Mouse (Mus musculus) heart, postnatal 4 days (tissue): ENCODE results near the gene Gm49416. TPM values are rescaled to one million over a fixed set of nuclear protein-coding genes. Genes with fewer than 3 reads are reported as not detected.

Experiments used
- DNase-seq: peaks from one replicate; pipeline ENCODE4 v3.0.0; 2021
- microRNA-seq, 2 experiments: library from miRNA; unstranded; fragments of <30 nt; microRNA quantifications; one replicate each; pipeline ENCODE4 v1.2.0; 2021 to 2022
- total RNA-seq, 2 experiments: library from RNA; stranded (reverse); gene quantifications; 2 replicates each; pipeline ENCODE4 v1.2.3; 2021

Gene Gm49416
- total RNA-seq, 2 experiments from 2014 or later, result 2.3 to 3.6 TPM

- no peak for DNase-seq
Measured at GRCm38 (mm10) chr19:8920836-8921291, 32.1 kb downstream of the Gm49416 start.

GRCm38 (mm10) chr19:8921741-8922140, 33.0 kb downstream of the Gm49416 start:
- no peak for DNase-seq

GRCm38 (mm10) chr19:8926766-8927165, 38.0 kb downstream of the Gm49416 start:
- no peak for DNase-seq

GRCm38 (mm10) chr19:8927891-8928525, 39.3 kb downstream of the Gm49416 start:
- no peak for DNase-seq

- no peak for DNase-seq
Measured at GRCm38 (mm10) chr19:8928689-8929223, 40.0 kb downstream of the Gm49416 start.

- peak; percentile 91 for DNase-seq
Measured at GRCm38 (mm10) chr19:8929224-8930088, 40.7 kb downstream of the Gm49416 start, which contains the start of the genes Rom1 and Eml3. Gene Rom1 (minus strand): TSS chr19:8929356. Gene Eml3 (plus strand): TSS chr19:8929552.

GRCm38 (mm10) chr19:8930117-8930516, 41.4 kb downstream of the Gm49416 start:
- no peak for DNase-seq

GRCm38 (mm10) chr19:8930771-8931170, 42.0 kb downstream of the Gm49416 start:
- DNase-seq, result no peak

- no peak for DNase-seq
Measured at GRCm38 (mm10) chr19:8936736-8937135, 48.0 kb downstream of the Gm49416 start.

- DNase-seq, result no peak
Measured at GRCm38 (mm10) chr19:8940526-8941133, 51.9 kb downstream of the Gm49416 start.

- DNase-seq, result no peak
Measured at GRCm38 (mm10) chr19:8941136-8941514, 52.4 kb downstream of the Gm49416 start.

GRCm38 (mm10) chr19:8941515-8942217, 52.9 kb downstream of the Gm49416 start, which contains the start of gene Mta2:
Gene Mta2 (plus strand): TSS chr19:8941875.
- DNase-seq, result peak; percentile 97

- peak; percentile 62 for DNase-seq
Measured at GRCm38 (mm10) chr19:8942276-8942964, 53.7 kb downstream of the Gm49416 start.

GRCm38 (mm10) chr19:8943047-8943446, 54.3 kb downstream of the Gm49416 start:
- DNase-seq, result no peak

GRCm38 (mm10) chr19:8944062-8944461, 55.3 kb downstream of the Gm49416 start:
- no peak for DNase-seq

GRCm38 (mm10) chr19:8944750-8945149, 56.0 kb downstream of the Gm49416 start:
- DNase-seq, result peak; percentile 88

Small RNAs within 50 kb of the gene (microRNA-seq; reads per million reads assigned to microRNA genes)
- gene Mir5136, result 0 to 0.20 reads per million in 2 experiments

Other genes with a start within 250 kb of the Gm49416 start
- not detected for gene Chrm1, start 225.1 kb upstream of the Gm49416 start, total RNA-seq
- 10 to 100 TPM; 62.4 to 66.3 TPM for gene Slc3a2, start 165.6 kb upstream of the Gm49416 start, total RNA-seq
- 10 to 100 TPM; 30.3 to 31.1 TPM for gene Wdr74, start 153.1 kb upstream of the Gm49416 start, total RNA-seq
- not detected for gene 1700092M07Rik, start 148.2 kb upstream of the Gm49416 start, total RNA-seq
- 10 to 100 TPM; 43.4 to 48.5 TPM for gene Stx5a, start 147.5 kb upstream of the Gm49416 start, total RNA-seq
- gene Nxf1, start 131.9 kb upstream of the Gm49416 start, total RNA-seq, result 10 to 100 TPM; 82.1 to 86.1 TPM
- gene Tmem223, start 117.9 kb upstream of the Gm49416 start, total RNA-seq, result 100 to 1,000 TPM; 121 to 133 TPM
- 10 to 100 TPM; 16.6 to 17.1 TPM for gene Tmem179b, start 114.5 kb upstream of the Gm49416 start, total RNA-seq
- 10 to 100 TPM; 12.1 to 12.5 TPM for gene Taf6l, start 102.5 kb upstream of the Gm49416 start, total RNA-seq
- gene Polr2g, start 90.3 kb upstream of the Gm49416 start, total RNA-seq, result 10 to 100 TPM; 71.2 to 80.6 TPM
- gene Zbtb3, start 86.4 kb upstream of the Gm49416 start, total RNA-seq, result 1 to 10 TPM; 2.4 to 2.5 TPM
- 10 to 100 TPM; 20.9 to 22.8 TPM for gene Ttc9c, start 69.6 kb upstream of the Gm49416 start, total RNA-seq
- gene Hnrnpul2, start 68.9 kb upstream of the Gm49416 start, total RNA-seq, result 10 to 100 TPM; 53.5 to 56.0 TPM
- gene AC129217.1, start 59.2 kb upstream of the Gm49416 start, total RNA-seq, result not detected
- 10 to 100 TPM; 26.2 to 27.5 TPM for gene Bscl2, start 51.5 kb upstream of the Gm49416 start, total RNA-seq
- under 1 TPM in 1 of 2 experiments, not detected in 1; 0.16 TPM for gene Gng3, start 49.7 kb upstream of the Gm49416 start, total RNA-seq
- gene Lrrn4cl, start 38.2 kb upstream of the Gm49416 start, total RNA-seq, result 1 to 10 TPM; 2.4 to 2.5 TPM
- gene Ubxn1, start 17.4 kb upstream of the Gm49416 start, total RNA-seq, result 100 to 1,000 TPM; 112 to 125 TPM
- gene Uqcc3, start 8.0 kb upstream of the Gm49416 start, total RNA-seq, result 10 to 100 TPM; 39.4 to 41.2 TPM
- gene Lbhd1, start 5.2 kb upstream of the Gm49416 start, total RNA-seq, result 1 to 10 TPM; 2.1 to 5.6 TPM
- gene Gm49403, start 5.0 kb upstream of the Gm49416 start, total RNA-seq, result not detected
- 10 to 100 TPM; 23.7 to 24.9 TPM for gene 1810009A15Rik, start 73 bp upstream of the Gm49416 start, total RNA-seq
- gene Ints5, start 4.1 kb downstream of the Gm49416 start, total RNA-seq, result 10 to 100 TPM; 16.3 to 17.1 TPM
- gene Ganab, start 9.1 kb downstream of the Gm49416 start, total RNA-seq, result 10 to 100 TPM; 80.9 to 83.7 TPM
- 10 to 100 TPM; 36.0 to 38.0 TPM for gene B3gat3, start 31.4 kb downstream of the Gm49416 start, total RNA-seq
- 1 to 10 TPM; 3.1 to 3.2 TPM for gene Rom1, start 40.4 kb downstream of the Gm49416 start, total RNA-seq
- gene Eml3, start 40.6 kb downstream of the Gm49416 start, total RNA-seq, result 10 to 100 TPM; 15.4 to 16.6 TPM
- gene Mta2, start 52.9 kb downstream of the Gm49416 start, total RNA-seq, result 10 to 100 TPM; 62.5 to 63.8 TPM
- gene Tut1, start 64.9 kb downstream of the Gm49416 start, total RNA-seq, result 1 to 10 TPM; 8.3 to 9.6 TPM
- gene Eef1g, start 78.1 kb downstream of the Gm49416 start, total RNA-seq, result 100 to 1,000 TPM; 357 to 371 TPM
- gene Ahnak, start 100.4 kb downstream of the Gm49416 start, total RNA-seq, result 100 to 1,000 TPM; 303 to 328 TPM
- gene Scgb1a1, start 199.0 kb downstream of the Gm49416 start, total RNA-seq, result not detected
- gene Asrgl1, start 246.7 kb downstream of the Gm49416 start, total RNA-seq, result 10 to 100 TPM; 13.2 to 16.4 TPM